Mouse (Mus musculus): ENCODE measurements at regions not wholly inside any gene's neighbourhood (a gene's known extent, or its start where the extent isn't known, plus 50 kb on each side); places are given as distances from the start of the nearest gene placed in this dataset.
A peak's percentile ranks its signal among the peaks of the same experiment; 100 is the strongest.

DNA sequence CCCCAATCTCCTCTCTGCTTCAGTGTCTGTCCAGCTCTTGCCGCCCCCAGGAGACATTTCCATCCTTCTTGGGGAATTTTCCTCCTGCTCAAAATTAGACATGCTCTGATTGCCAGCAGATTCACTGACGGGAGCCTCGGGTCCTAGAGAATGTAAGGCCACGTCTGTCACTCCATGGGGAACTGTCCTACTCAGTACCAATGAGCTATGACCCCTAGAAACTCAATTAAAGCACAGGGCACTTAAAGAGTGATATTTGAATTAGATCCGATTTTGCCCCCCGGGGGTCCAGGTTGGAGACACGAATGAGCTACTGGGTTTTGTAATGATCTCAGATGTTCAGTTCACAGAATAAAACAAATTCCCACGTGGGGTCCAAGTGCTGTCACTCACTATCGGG lies 263.8 kb upstream of the Sulf2 start:
- Histone ChIP-seq H3K9me3 (no peaks in the 10 kb centered on the region), H3K4me2 (no peak overlapping the region), H3K4me1 (peaks cover 47% of the 10 kb centered on the region), H3K27me3 (no peaks in the 10 kb centered on the region), H3K36me3 (no peaks in the 10 kb centered on the region), H3K27ac (peak overlapping the region; percentile 4; the same call in 1 of the 2 replicates), H3K9ac (0 out of 2 replicates have a peak overlapping the region, but pooled peaks have one; percentile 27), H3K4me3 (no peak overlapping the region)
- 33% methylated on average over 9 of the region's 9 CpGs for WGBS
- no peak for ATAC-seq (ENCODE audit: insufficient number of reproducible peaks, insufficient read depth, low FRiP score, low TSS enrichment, low read depth)

DNA sequence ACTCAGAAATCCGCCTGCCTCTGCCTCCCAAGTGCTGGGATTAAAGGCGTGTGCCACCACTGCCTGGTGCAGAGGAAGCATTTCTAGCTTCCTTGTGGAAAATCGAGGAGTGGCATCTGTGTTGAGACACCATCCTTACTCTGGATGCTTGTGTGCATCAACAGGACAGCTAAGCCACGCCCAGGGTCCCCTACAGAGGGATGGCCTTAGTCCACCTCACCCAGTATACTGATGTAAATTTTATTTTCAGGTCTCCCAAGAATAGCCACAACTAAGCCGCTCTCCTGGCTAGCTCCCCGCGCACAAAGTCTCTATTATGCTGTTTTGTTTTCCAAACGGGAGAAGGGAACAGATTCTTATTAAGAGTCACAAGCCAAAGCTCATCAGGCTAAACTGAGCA lies 262.8 kb upstream of the Sulf2 start:
- no peak for ATAC-seq (ENCODE audit: insufficient number of reproducible peaks, insufficient read depth, low FRiP score, low TSS enrichment, low read depth)
- H3K4me3 ChIP-seq, result no peak overlapping the region
- H3K27me3 ChIP-seq, result no peaks in the 10 kb centered on the region
- peaks cover 40% of the 10 kb centered on the region for H3K4me1 ChIP-seq
- H3K9ac ChIP-seq, result no peak overlapping the region
- 76% methylated on average over 8 of the region's 8 CpGs for WGBS
- H3K36me3 ChIP-seq, result no peaks in the 10 kb centered on the region
- no peak overlapping the region for H3K27ac ChIP-seq
- H3K4me2 ChIP-seq, result no peak overlapping the region
- H3K9me3 ChIP-seq, result no peaks in the 10 kb centered on the region

DNA sequence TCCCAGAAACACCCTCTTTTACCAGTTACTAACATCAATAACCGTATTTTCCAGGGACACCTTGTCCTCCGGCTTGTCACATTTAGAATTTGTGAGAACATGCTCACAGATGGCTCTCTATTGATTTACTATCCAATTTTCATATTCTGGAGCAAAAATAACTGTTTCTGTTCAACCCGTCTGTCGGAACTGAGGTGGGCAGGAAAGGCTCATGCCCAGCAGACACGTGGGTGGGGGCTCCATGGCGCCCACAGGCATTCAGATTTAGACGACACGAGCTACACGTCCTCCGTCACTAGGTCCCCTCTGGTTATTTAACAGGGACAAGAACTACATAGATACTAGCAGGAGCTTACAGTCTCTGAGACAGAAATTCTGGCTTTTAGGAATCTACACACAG lies 262.2 kb upstream of the Sulf2 start:
- no peaks in the 10 kb centered on the region for H3K9me3 ChIP-seq
- no peak for ATAC-seq (ENCODE audit: insufficient number of reproducible peaks, insufficient read depth, low FRiP score, low TSS enrichment, low read depth)
- H3K4me2 ChIP-seq, result no peak overlapping the region
- no peaks in the 10 kb centered on the region for H3K36me3 ChIP-seq
- no peak overlapping the region for H3K9ac ChIP-seq
- H3K27ac ChIP-seq, result no peak overlapping the region
- H3K4me1 ChIP-seq, result peaks cover 36% of the 10 kb centered on the region
- 84% methylated on average over 10 of the region's 10 CpGs for WGBS
- H3K27me3 ChIP-seq, result no peaks in the 10 kb centered on the region
- H3K4me3 ChIP-seq, result no peak overlapping the region

DNA sequence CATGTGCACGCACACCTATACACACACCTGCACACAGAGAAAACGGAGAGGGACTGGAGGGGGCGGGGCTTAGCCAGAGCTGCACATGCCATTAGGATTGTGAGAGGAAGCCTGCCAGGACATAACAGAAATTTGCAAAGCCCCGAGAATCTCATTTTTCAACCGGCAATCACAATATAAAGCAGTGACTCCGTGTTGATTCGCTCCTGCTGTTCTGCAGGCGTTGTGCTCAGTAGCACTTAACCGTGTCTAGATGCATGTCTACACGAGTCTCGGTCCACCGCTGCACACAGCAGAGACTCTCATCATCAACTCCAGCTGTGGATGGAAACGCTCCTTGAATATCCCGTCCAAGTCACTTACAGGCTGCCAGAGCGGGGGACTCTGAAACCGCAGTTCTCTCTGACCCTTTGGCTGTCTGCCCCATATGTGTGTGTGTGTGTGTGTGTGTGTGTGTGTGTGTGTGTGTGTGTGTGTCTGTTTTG lies 260.1 kb upstream of the Sulf2 start:
- H3K9me3 ChIP-seq, result no peaks in the 10 kb centered on the region
- ATAC-seq (ENCODE audit: insufficient number of reproducible peaks, insufficient read depth, low FRiP score, low TSS enrichment, low read depth), result peak; percentile 66
- WGBS, result 17% methylated on average over 16 of the region's 16 CpGs
- peak overlapping the region; percentile 37 for H3K4me2 ChIP-seq
- no peaks in the 10 kb centered on the region for H3K36me3 ChIP-seq
- peak overlapping the region; percentile 90 for H3K27ac ChIP-seq
- H3K4me1 ChIP-seq, result peaks cover 57% of the 10 kb centered on the region
- no peak overlapping the region for H3K9ac ChIP-seq
- H3K27me3 ChIP-seq, result no peaks in the 10 kb centered on the region
- H3K4me3 ChIP-seq, result no peak overlapping the region

DNA sequence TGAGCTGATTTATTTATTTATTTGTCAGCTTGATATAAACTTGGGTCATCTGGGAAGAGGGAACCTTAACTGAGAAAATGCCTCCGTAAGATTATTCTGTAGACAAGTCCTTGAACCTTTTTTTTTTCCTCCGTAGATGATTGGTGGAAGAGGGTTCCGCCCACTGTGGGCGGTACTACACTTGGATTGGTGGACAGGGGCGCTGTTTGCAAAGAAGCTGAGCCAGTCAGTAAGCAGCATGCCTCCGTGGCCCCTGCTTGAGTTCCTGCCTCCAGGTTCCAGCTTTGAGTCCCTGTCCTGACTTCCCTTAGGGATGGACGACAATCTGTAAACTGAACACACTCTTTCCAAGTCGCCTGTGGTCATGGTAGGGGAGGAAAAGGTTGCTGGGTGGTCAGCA lies 259.4 kb upstream of the Sulf2 start:
- H3K4me2 ChIP-seq, result peak overlapping the region; percentile 37; the same call in 1 of the 2 replicates
- H3K27ac ChIP-seq, result peak overlapping the region; percentile 90
- WGBS, result 83% methylated on average over 8 of the region's 8 CpGs

DNA sequence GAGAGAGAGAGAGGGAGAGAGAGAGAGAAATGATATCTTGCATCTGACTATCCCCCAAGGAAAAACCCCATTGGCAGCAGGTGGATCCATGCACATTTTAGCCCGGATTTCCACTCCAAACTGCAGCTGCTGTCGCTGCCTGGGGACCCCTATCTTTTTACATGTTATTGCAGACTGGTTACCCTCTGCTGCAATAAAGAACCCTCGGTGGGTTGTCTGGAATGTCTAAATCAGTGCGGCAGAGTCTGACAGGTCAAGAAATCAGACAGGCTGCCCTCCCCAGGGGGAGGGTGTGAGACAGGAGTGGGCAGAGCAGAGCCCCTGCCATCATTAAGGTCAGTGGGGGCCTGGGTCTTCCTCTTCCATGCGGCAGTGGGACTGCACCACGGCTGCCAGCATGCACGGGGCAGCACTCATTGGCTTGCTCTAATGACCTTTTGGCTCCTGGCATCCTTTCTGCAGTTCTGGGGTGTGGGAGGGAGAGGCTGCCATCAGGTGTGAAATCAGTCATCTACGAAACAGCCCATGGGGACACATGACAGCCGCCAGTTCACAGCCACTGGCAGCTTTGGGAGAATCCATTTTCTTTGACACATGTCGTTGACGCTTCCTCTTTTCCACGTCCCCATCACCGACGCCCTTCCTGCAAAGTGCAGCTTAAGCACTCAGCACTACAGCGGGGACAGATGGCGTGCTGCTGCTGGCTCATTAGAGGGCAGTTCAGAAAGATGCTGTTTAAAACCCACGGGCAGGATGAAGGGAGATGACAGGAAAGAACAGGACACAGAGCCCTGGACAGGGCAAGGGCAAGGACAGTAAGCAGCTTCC lies 256.8 kb upstream of the Sulf2 start:
- peak overlapping the region; percentile 28; the same call in 1 of the 2 replicates for H3K27ac ChIP-seq
- 0 out of 2 replicates have a peak, but pooled peaks cover 6% of the 10 kb centered on the region for H3K9me3 ChIP-seq
- 47% methylated on average over 17 of the region's 17 CpGs for WGBS
- no peak overlapping the region for H3K4me2 ChIP-seq
- H3K4me1 ChIP-seq, result peaks cover 58% of the 10 kb centered on the region
- H3K27me3 ChIP-seq, result no peaks in the 10 kb centered on the region
- H3K36me3 ChIP-seq, result no peaks in the 10 kb centered on the region
- no peak for ATAC-seq (ENCODE audit: insufficient number of reproducible peaks, insufficient read depth, low FRiP score, low TSS enrichment, low read depth)
- no peak overlapping the region for H3K4me3 ChIP-seq
- H3K9ac ChIP-seq, result 0 out of 2 replicates have a peak overlapping the region, but pooled peaks have one; percentile 21

More for the DNA sequence above, 259.4 kb upstream of the Sulf2 start:
- Histone ChIP-seq H3K4me3 (no peak overlapping the region), H3K4me1 (peaks cover 59% of the 10 kb centered on the region), H3K9ac (no peak overlapping the region), H3K27me3 (no peaks in the 10 kb centered on the region), H3K36me3 (no peaks in the 10 kb centered on the region), H3K9me3 (no peaks in the 10 kb centered on the region)
- ATAC-seq (ENCODE audit: insufficient number of reproducible peaks, insufficient read depth, low FRiP score, low TSS enrichment, low read depth), result no peak

DNA sequence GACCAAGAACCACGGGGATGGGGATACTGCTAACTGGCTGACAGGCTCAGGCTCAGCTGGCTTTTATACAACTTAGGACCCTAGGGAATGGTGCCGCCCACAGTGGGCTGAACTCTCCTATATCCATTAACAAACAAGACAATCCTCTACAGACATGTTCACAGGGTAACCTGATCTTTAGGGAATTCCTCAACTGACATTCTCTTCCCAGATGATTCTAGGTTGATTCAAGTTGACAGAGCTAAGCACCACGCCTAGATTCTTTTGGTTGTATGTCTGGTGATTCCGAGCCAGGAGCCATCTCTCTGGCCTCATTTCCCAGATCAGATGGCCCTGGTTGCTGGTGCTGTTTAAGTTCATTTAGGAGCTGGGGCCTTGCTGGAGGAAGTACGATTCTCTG lies 253.9 kb upstream of the Sulf2 start:
- Histone ChIP-seq H3K4me3 (no peak overlapping the region), H3K9me3 (0 out of 2 replicates have a peak, but pooled peaks cover 6% of the 10 kb centered on the region), H3K36me3 (no peaks in the 10 kb centered on the region), H3K9ac (no peak overlapping the region), H3K27ac (peak overlapping the region; percentile 56), H3K4me1 (peaks cover 61% of the 10 kb centered on the region), H3K27me3 (no peaks in the 10 kb centered on the region), H3K4me2 (no peak overlapping the region)
- WGBS, result 60% methylated on average over 5 of the region's 5 CpGs
- ATAC-seq (ENCODE audit: insufficient number of reproducible peaks, insufficient read depth, low FRiP score, low TSS enrichment, low read depth), result no peak

DNA sequence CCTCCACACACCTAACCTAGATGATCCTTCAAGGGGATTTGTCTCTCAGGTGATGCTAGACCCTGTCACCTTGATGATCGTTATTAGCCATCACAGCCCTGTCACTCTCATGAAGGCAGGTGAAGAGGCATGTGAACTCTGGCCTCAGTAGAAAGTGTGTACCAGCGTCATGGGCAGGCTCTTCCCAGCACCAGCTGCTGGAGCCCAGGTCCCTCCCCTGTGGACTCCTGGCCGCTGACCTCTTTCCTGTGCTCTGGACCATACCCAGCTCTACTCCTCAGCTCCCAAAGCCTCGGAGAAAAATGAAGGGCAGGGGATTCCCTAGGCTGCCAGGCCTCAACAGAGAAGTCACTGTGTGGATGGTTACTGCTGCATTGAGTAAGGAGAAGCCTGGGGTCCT lies 253.3 kb upstream of the Sulf2 start:
- 0 out of 2 replicates have a peak overlapping the region, but pooled peaks have one; percentile 56 for H3K27ac ChIP-seq
- 82% methylated on average over 4 of the region's 4 CpGs for WGBS
- H3K9ac ChIP-seq, result no peak overlapping the region
- no peaks in the 10 kb centered on the region for H3K27me3 ChIP-seq
- H3K36me3 ChIP-seq, result no peaks in the 10 kb centered on the region
- H3K4me3 ChIP-seq, result no peak overlapping the region
- ATAC-seq (ENCODE audit: insufficient number of reproducible peaks, insufficient read depth, low FRiP score, low TSS enrichment, low read depth), result no peak
- H3K4me1 ChIP-seq, result peaks cover 65% of the 10 kb centered on the region
- H3K9me3 ChIP-seq, result 0 out of 2 replicates have a peak, but pooled peaks cover 6% of the 10 kb centered on the region
- no peak overlapping the region for H3K4me2 ChIP-seq

DNA sequence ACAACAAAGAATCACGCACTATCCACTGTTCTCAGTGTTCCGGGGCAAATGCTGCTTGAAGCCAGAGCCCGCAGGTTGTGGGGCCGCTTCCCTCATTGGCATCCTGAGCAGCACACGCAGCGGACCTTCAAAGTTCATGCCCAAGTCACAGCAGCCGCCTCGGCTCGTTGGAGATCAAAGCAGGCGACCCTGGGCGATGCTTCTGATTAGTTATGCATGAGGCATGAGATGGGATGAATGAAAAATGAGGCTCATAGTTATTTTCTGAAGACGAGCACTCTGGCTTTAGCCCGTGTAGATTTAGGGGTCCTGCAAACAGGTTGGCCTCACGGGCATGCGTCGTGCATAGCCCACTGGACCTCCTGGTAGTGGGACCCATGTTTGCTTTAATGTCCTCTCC lies 252.5 kb upstream of the Sulf2 start:
- Histone ChIP-seq H3K9me3 (0 out of 2 replicates have a peak, but pooled peaks cover 6% of the 10 kb centered on the region), H3K36me3 (no peaks in the 10 kb centered on the region), H3K9ac (no peak overlapping the region), H3K27me3 (no peaks in the 10 kb centered on the region), H3K4me2 (no peak overlapping the region), H3K4me1 (peaks cover 72% of the 10 kb centered on the region), H3K27ac (no peak overlapping the region), H3K4me3 (no peak overlapping the region)
- no peak for ATAC-seq (ENCODE audit: insufficient number of reproducible peaks, insufficient read depth, low FRiP score, low TSS enrichment, low read depth)
- 54% methylated on average over 16 of the region's 16 CpGs for WGBS

DNA sequence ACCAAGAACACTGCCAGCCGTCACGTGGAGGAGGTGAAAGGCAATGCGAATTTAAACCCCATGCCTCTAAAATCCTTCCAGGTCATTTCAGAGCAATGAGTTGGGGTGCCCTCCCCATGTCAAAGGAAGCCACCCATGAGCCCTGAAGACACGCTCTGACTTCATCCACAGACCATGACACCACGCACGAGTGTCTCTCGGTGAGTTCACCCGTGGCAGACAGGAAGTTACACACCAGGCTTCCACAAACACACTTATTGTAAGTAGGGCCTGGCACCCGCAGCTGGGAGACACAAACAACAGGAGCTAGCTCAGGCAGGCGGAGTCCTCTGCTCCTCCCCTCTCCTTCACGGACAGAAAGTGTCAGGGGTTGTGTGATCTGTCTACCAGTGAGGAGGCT lies 251.4 kb upstream of the Sulf2 start:
- H3K9ac ChIP-seq, result no peak overlapping the region
- 0 out of 2 replicates have a peak, but pooled peaks cover 6% of the 10 kb centered on the region for H3K9me3 ChIP-seq
- ATAC-seq (ENCODE audit: insufficient number of reproducible peaks, insufficient read depth, low FRiP score, low TSS enrichment, low read depth), result no peak
- no peaks in the 10 kb centered on the region for H3K36me3 ChIP-seq
- H3K4me3 ChIP-seq, result no peak overlapping the region
- H3K4me2 ChIP-seq, result no peak overlapping the region
- peaks cover 62% of the 10 kb centered on the region for H3K4me1 ChIP-seq
- 78% methylated on average over 11 of the region's 11 CpGs for WGBS
- H3K27me3 ChIP-seq, result no peaks in the 10 kb centered on the region
- H3K27ac ChIP-seq, result no peak overlapping the region

DNA sequence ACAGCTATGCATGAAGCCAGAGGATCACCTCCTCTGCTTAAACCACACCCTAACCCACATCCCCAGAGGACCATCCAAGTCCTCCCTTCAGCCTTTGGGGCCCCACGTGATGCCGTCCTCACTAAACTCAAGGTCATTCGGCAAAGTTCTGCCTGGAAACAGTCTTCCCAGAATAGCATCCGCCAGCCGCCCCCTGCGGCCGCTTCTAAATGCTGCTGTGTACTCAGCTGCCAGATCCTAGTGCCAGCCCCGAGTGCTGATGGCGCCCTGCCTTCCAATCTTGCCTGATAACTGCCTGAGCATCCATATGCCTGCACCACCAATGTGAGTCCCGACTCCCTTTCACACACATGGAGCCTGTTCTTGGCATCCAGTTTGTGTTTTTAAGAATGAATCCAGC lies 247.9 kb upstream of the Sulf2 start:
- H3K27ac ChIP-seq, result 0 out of 2 replicates have a peak overlapping the region, but pooled peaks have one; percentile 39
- no peak overlapping the region for H3K4me3 ChIP-seq
- peaks cover 58% of the 10 kb centered on the region for H3K4me1 ChIP-seq
- WGBS, result 70% methylated on average over 10 of the region's 10 CpGs
- H3K36me3 ChIP-seq, result no peaks in the 10 kb centered on the region
- H3K4me2 ChIP-seq, result no peak overlapping the region
- no peak overlapping the region for H3K9ac ChIP-seq
- no peaks in the 10 kb centered on the region for H3K27me3 ChIP-seq
- H3K9me3 ChIP-seq, result no peaks in the 10 kb centered on the region
- no peak for ATAC-seq (ENCODE audit: insufficient number of reproducible peaks, insufficient read depth, low FRiP score, low TSS enrichment, low read depth)

DNA sequence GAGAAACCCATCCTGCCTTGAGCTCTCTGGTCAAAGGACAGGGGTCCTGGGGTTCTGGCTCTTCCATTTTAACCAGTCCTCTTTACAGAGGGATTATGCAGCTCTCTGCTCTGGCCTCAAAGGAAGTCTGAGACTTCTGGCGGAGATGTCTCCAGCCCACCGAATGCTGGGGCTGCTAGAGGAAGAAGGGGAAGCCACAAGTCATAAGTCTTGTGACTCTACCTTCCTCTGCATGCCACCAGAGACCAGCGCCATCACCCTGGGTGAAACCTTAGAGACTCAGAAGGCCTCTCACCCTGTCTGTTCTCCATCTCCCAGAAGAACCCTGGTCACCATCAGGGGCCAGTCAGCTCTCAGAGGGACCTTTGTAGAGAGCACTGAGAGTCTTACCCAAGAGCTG lies 246.4 kb upstream of the Sulf2 start:
- H3K27ac ChIP-seq, result no peak overlapping the region
- ATAC-seq (ENCODE audit: insufficient number of reproducible peaks, insufficient read depth, low FRiP score, low TSS enrichment, low read depth), result no peak

More for the DNA sequence above, 246.4 kb upstream of the Sulf2 start:
- Histone ChIP-seq H3K4me1 (peaks cover 65% of the 10 kb centered on the region), H3K9me3 (no peaks in the 10 kb centered on the region), H3K36me3 (no peaks in the 10 kb centered on the region), H3K4me2 (no peak overlapping the region), H3K9ac (no peak overlapping the region), H3K4me3 (no peak overlapping the region), H3K27me3 (no peaks in the 10 kb centered on the region)
- 89% methylated on average over 3 of the region's 3 CpGs for WGBS

Data from embryonic facial prominence, embryonic 13.5 days (tissue).